Mouse (Mus musculus): ENCODE measurements around the gene Gorasp2.

The Gorasp2 gene

DNA sequence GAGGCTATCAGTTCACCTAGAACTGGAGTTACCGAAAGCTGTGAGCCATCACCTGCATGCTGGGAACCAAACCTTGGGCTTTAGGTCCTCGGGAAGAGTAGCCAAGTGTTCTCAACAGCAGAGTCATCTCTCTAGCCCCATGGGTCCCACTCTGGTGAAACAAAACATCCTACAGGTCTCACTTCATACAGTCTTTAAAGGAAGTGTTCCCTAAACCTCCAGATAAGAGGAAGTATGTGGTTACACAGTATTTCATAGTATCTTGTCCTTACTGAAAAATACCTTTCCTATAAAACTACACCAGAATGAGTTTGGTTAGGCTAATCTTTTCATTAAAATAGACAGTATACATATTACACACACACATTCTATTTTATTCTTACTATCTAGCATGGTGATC is 81.2 kb downstream of the Gorasp2 start:
- no peak for DNase-seq (ENCODE audit: low spot score in 2 of 2)

- no peak for DNase-seq (ENCODE audit: low spot score in 2 of 2)
Observed at GRCm38 (mm10) chr2:70751655-70752054, 90.3 kb downstream of the Gorasp2 start.

DNA sequence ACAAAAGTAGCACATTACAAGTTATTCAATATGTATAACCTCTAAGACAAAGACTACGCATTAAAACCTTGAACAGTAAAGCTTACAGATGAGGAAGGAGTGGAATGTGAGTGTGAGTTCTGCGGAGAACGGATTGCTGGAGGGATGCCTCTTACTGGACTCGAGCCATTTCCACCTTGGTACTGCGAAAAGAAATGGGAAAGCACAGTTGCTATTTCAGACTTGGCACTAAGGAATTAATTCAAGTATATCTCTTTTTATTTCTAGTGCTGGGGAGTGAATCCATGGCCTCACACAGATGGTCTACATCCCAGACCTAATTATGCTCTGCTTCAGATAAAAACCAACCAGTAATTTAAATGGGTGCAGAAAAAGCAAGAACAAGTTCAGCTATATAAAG is 90.8 kb downstream of the Gorasp2 start:
- no peak for DNase-seq (ENCODE audit: low spot score in 2 of 2)

All from frontal cortex, postnatal 14 days (tissue).